Mouse (Mus musculus) megakaryocyte, embryonic 14.5 days (primary cell): Measurements from ENCODE around the gene Magea8. TPM values are rescaled to one million over a fixed set of nuclear protein-coding genes. Genes with fewer than 3 reads are reported as not detected.
"Not testable (repeated sequence)": the region's sequence is repeated elsewhere in the genome, so short reads cannot be mapped to it uniquely, and the experiment has no call there.

Experiments
- H3K27me3 ChIP-seq: replicated peaks from 2 replicates; pipeline ENCODE3; 2012; ENCODE audit warnings: inconsistent platforms
- H3K36me3 ChIP-seq: replicated peaks from 2 replicates; pipeline ENCODE3; 2012; ENCODE audit warnings: low read length, inconsistent platforms, mixed read lengths
- H3K4me1 ChIP-seq: 2 replicates; pipeline ENCODE4 v1.6.1; 2012; ENCODE audit warnings: inconsistent platforms
- H3K4me3 ChIP-seq: replicated peaks from 2 replicates; pipeline ENCODE3; 2012; ENCODE audit warnings: moderate library complexity, mild to moderate bottlenecking, inconsistent platforms
- H3K9me3 ChIP-seq: 2 replicates; pipeline ENCODE4 v1.6.1; 2012; ENCODE audit warnings: inconsistent platforms
- polyA plus RNA-seq: library from polyadenylated mRNA; stranded (reverse); fragments of >175 nt; gene quantifications from 2 replicates; pipeline ENCODE4 v1.2.3, GENCODE M21; 2012; ENCODE audit warnings: low replicate concordance; ENCODE audit not compliant: insufficient read depth

Magea8 gene
- polyA plus RNA-seq: not detected in 2 replicates

DNA sequence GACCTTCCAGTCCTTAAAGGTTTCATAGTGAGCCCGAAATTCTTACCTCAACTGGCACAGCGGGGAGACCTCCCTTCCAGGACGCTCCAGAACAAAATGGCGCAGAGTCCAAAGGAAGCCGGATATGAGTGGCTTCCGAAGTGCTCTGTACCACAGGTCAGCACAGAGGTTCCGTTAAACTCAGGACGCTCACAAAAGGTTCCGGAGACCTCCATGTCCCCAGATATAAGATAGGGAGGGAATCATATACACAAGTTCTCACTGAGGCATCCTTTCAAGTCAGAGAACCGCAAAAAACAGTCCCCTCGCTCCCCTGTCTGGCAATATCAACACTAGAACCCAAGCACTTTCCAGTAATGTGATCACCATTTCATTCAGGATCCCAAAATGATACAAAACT lies at the start of gene Magea8:
Magea8 (minus strand) TSS at position 101 of the 400 bp plus-strand sequence.
- not testable (repeated sequence) for H3K9me3 ChIP-seq, H3K36me3 ChIP-seq, H3K27me3 ChIP-seq, H3K4me3 ChIP-seq, H3K4me1 ChIP-seq

DNA sequence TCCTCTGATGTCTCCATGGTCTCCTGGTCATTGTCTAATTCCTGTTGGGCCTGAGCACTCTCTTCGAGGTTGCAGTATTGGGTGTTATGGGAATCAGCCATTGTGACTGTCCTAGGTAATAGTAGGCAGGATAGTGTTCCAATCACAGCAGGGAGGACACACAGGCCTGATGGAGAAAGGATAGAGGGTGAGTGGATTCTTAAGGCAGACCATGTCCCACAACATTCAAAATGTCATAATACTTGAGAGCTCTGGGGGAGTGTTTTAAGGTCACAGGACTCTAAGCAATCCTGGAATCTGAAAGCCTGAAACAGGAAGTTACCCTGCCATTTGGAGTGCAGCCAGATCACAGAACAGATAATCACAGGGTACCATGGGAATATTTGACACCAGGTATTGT lies 46.2 kb downstream of the Magea8 start, which contains the start of gene Magea3:
Magea3 (minus strand) TSS at position 101 of the 400 bp plus-strand sequence.
- H3K4me3 ChIP-seq, H3K9me3 ChIP-seq, H3K36me3 ChIP-seq, H3K27me3 ChIP-seq, H3K4me1 ChIP-seq: not testable (repeated sequence)

DNA sequence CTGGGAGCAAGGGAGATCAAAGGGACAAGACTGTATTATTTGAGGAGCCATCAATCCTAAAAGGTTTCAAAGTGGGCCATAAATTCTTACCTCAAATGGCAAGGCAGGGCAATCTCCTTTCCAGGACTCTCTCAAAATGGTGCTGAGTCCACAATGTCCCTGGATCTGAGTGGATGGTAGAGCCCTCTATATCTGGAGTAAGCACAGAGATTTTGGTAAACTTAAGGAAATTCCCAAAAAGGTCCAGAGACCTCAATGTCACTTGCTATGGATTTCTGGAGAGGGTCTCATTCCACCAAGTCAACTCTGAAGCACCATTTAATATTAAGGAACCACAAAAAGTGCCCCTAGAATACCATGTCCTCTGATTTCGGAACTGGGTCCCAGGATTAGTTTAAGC lies 59.8 kb downstream of the Magea8 start, which contains the start of gene Magea6:
Magea6 (minus strand) TSS at position 101 of the 400 bp plus-strand sequence.
- not testable (repeated sequence) for H3K9me3 ChIP-seq, H3K27me3 ChIP-seq

More for the DNA sequence above, 59.8 kb downstream of the Magea8 start, which contains the start of gene Magea6:
- H3K4me3 ChIP-seq, H3K36me3 ChIP-seq, H3K4me1 ChIP-seq: not testable (repeated sequence)

Other genes starting within 250 kb of the Magea8 start
- not detected in 2 replicates for gene Cldn34b1, start 105.6 kb downstream of the Magea8 start, polyA plus RNA-seq
- gene Magea6, start 59.9 kb downstream of the Magea8 start, polyA plus RNA-seq: not detected in 2 replicates
- not detected in 2 replicates for gene Magea3, start 46.3 kb downstream of the Magea8 start, polyA plus RNA-seq
- not detected in 2 replicates for gene Magea5, start 67.3 kb upstream of the Magea8 start, polyA plus RNA-seq
- gene Magea1, start 93.9 kb upstream of the Magea8 start, polyA plus RNA-seq: not detected in 2 replicates
- not detected in 2 replicates for gene Magea2, start 97.8 kb upstream of the Magea8 start, polyA plus RNA-seq
- gene Cldn34b2, start 132.6 kb upstream of the Magea8 start, polyA plus RNA-seq: not detected in 2 replicates
- 4.9 and 49.7 TPM in 2 replicates for gene Sat1, start 220.6 kb upstream of the Magea8 start, polyA plus RNA-seq